Mouse (Mus musculus): ENCODE data around the gene Gm28035.

GRCm38 (mm10) chr2:30306087-30306486, 65.7 kb downstream of the Gm28035 start:
- TF ChIP-seq CTCF (IDR thresholded peaks at IDR 0.05; ENCODE audit: low read depth) (no peak), EP300 (optimal IDR thresholded peaks at IDR 0.05) (no peak)
